Mouse (Mus musculus) lung, embryonic 16.5 days (tissue): ENCODE data around the gene Gmds. TPM values are rescaled to one million over a fixed set of nuclear protein-coding genes. Genes with fewer than 3 reads are reported as not detected.

Experiments
- ATAC-seq: fragments of 200-750 bp; cut with Nextera tagmentation; 2 replicates; pipeline ENCODE4 v1.8.0; 2017; ENCODE audit warnings: low read depth, mild to moderate bottlenecking, moderate library complexity
- H3K27ac ChIP-seq: fragments of 300-500 bp; sonication (generic); 2 replicates; pipeline ENCODE4 v1.5.1; 2014; ENCODE audit warnings: mild to moderate bottlenecking, control low read depth, low read length
- H3K27me3 ChIP-seq: fragments of 300-500 bp; sonication (generic); 2 replicates; pipeline ENCODE4 v1.6.1; 2014; ENCODE audit warnings: low read depth, low read length, mixed read lengths; ENCODE audit not compliant: control insufficient read depth, insufficient read depth
- H3K36me3 ChIP-seq: fragments of 300-500 bp; sonication (generic); 2 replicates; pipeline ENCODE4 v1.6.1; 2014; ENCODE audit warnings: low read length; ENCODE audit not compliant: control insufficient read depth, insufficient read depth
- H3K4me1 ChIP-seq: fragments of 300-500 bp; sonication (generic); replicated peaks from 2 replicates; pipeline ENCODE4 v1.6.1; 2014; ENCODE audit warnings: low read length, mixed read lengths; ENCODE audit not compliant: control insufficient read depth, insufficient read depth
- H3K4me2 ChIP-seq: fragments of 300-500 bp; sonication (generic); 2 replicates; pipeline ENCODE4 v1.6.1; 2014; ENCODE audit warnings: low read depth, low read length, control low read depth
- H3K4me3 ChIP-seq: fragments of 300-500 bp; sonication (generic); 2 replicates; pipeline ENCODE4 v1.5.1; 2014; ENCODE audit warnings: mild to moderate bottlenecking, low read length, control low read depth
- H3K9ac ChIP-seq: fragments of 300-500 bp; sonication (generic); 2 replicates; pipeline ENCODE4 v1.6.1; 2014; ENCODE audit warnings: low read length, control low read depth
- H3K9me3 ChIP-seq: fragments of 300-500 bp; sonication (generic); 2 replicates; pipeline ENCODE4 v1.6.1; 2016; ENCODE audit warnings: low read length; ENCODE audit not compliant: control insufficient read depth
- WGBS: fragments of 180-500 bp; shearing (Covaris S2); extraction: QIAGEN DNeasy Blood & Tissue Kit; methylation state at CpG from one replicate; pipeline ENCODE4 v1.1.7; 2014; 5-methylcytosine and 5-hydroxymethylcytosine counted together
- polyA plus RNA-seq: library from polyadenylated mRNA; unstranded; fragments of >200 nt; fragmentation: Nextera tagmentation; extraction: Ambion mirVana; gene quantifications from 2 replicates; pipeline ENCODE4 v1.2.1, GENCODE M21; 2015

Gmds gene
- polyA plus RNA-seq, 1 experiment from 2014 or later = 20.8 TPM

DNA sequence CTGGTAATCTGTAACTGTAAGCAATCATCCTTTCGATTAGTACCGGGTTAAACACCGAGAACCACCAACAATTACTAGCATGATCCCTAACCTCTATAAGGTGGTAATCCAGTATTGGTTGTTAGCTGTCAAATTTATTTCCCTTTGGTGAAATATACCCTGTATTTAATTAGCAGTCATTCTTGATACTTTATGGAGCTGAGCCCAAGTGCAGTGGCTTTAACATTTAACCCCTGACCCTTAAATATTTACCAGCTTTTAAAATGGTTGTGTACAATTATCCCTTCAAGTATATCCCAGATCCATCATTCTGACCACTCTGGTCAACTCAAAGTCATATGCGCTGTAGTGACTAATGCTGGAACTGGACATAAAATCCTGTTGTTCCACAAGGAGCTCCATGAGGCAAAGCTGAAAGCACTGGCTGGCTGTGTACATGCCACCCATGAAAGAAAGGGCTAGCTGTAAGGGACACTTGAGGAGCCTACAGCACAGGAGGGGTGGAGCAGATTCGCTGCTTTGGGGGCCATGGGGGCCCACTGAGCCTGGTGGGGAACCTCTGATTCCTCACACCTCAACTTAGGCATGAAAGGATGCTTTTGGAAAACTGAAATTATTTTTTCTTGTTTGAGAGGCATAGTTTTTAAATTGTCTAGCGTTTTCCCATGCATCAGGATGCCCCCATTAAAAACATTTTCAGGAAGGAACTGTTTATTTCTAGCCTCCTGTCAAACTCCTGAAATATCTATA lies 312.1 kb downstream of the Gmds start:
- H3K4me3 ChIP-seq = no peak overlapping the region

DNA sequence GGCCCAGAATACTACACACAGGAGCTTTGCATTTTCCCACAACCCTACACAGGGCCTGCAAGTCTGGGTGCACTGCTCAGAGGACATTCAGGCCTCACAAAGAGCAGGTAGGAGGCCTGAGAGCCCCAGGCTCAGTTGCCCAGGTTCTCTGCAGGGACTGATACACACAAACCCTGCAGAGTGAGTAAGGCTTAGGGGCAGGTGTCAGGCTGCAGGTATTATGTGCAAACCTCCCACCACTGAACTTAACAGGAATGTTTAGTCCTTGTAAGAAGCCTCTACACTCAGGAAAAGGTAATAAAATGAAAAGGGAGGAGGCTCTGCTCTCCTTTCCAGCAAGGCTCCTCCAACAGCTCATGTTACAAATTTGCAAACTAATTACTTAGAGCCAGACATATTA lies 313.7 kb downstream of the Gmds start:
- Histone ChIP-seq H3K27me3 (no peaks in the 10 kb centered on the region), H3K4me3 (no peak overlapping the region), H3K4me1 (no peaks in the 10 kb centered on the region), H3K9ac (no peak overlapping the region), H3K9me3 (no peaks in the 10 kb centered on the region), H3K36me3 (no peaks in the 10 kb centered on the region), H3K4me2 (no peak overlapping the region), H3K27ac (no peak overlapping the region)
- ATAC-seq = no peak

More for the DNA sequence above, 312.1 kb downstream of the Gmds start:
- Histone ChIP-seq H3K27me3 (no peaks in the 10 kb centered on the region), H3K4me1 (no peaks in the 10 kb centered on the region), H3K27ac (no peak overlapping the region), H3K4me2 (no peak overlapping the region), H3K36me3 (no peaks in the 10 kb centered on the region), H3K9ac (no peak overlapping the region), H3K9me3 (no peaks in the 10 kb centered on the region)
- no peak for ATAC-seq
- 74% methylated on average over 6 of the region's 6 CpGs for WGBS

DNA sequence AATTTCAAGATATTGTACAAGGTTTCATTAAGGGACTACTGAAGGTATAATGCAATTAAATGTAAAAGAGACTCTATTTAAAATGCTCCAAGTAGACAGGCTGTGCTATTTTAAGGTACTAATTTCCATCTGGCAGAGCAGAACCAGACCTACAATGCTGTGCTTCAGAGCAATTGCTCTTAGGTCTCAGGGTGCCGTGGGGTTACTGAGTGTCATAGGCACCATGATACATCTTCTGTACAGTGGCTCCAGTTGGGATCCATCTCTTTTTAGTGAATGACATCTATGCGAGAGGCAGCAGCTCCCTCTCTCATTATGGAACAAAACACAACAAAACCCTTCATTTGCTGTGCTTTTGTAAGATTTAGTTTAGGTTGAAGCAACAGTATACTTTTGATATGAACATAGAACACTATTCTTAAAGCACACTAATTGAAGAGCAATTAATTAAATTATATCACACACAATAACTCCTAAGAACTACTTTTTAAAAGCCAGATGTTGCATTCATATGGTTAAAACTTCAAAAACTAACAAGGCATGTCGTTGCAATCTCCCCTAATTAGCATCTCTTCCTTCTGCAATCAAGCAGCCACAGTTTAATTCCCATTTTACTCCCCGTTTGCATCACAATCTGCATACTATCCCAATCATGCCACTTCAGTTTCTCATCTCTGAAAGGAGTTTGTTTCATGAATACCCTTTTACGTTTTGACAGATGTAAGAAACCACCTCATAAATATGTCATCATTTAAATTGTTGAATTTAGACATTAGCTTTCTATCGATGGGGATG lies 317.9 kb downstream of the Gmds start:
- Histone ChIP-seq H3K9ac (no peak overlapping the region), H3K4me2 (no peak overlapping the region), H3K27me3 (no peaks in the 10 kb centered on the region), H3K4me3 (no peak overlapping the region), H3K27ac (no peak overlapping the region), H3K36me3 (no peaks in the 10 kb centered on the region), H3K9me3 (no peaks in the 10 kb centered on the region), H3K4me1 (peaks cover 9% of the 10 kb centered on the region; the same call in 1 of the 2 replicates)
- WGBS = 47% methylated on average over 6 of the region's 6 CpGs
- no peak for ATAC-seq

DNA sequence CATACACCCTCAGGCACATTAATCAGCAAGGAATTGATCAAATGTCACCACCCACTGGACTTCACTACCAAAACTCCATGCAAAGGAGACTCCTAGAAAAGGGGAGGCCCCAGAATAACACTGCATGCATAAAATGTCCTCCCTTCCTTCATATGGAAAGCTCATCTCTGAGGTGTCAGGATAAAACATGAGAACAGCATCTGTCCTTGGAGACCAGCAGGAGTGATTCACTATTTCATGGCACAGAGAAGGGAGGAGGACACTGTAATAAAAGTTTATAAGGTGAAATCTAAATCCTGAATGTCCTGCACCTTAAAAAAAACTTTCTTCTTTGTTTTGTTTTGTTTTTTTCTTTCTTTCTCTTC lies 319.3 kb downstream of the Gmds start:
- H3K9ac ChIP-seq = no peak overlapping the region
- no peaks in the 10 kb centered on the region for H3K36me3 ChIP-seq
- no peaks in the 10 kb centered on the region; the same call in 1 of the 2 replicates for H3K27me3 ChIP-seq
- no peak overlapping the region for H3K27ac ChIP-seq
- H3K4me3 ChIP-seq = no peak overlapping the region
- H3K4me2 ChIP-seq = no peak overlapping the region
- H3K9me3 ChIP-seq = no peaks in the 10 kb centered on the region
- peaks cover 9% of the 10 kb centered on the region; the same call in 1 of the 2 replicates for H3K4me1 ChIP-seq
- ATAC-seq = peak; percentile 37; the same call in 1 of the 2 replicates

DNA sequence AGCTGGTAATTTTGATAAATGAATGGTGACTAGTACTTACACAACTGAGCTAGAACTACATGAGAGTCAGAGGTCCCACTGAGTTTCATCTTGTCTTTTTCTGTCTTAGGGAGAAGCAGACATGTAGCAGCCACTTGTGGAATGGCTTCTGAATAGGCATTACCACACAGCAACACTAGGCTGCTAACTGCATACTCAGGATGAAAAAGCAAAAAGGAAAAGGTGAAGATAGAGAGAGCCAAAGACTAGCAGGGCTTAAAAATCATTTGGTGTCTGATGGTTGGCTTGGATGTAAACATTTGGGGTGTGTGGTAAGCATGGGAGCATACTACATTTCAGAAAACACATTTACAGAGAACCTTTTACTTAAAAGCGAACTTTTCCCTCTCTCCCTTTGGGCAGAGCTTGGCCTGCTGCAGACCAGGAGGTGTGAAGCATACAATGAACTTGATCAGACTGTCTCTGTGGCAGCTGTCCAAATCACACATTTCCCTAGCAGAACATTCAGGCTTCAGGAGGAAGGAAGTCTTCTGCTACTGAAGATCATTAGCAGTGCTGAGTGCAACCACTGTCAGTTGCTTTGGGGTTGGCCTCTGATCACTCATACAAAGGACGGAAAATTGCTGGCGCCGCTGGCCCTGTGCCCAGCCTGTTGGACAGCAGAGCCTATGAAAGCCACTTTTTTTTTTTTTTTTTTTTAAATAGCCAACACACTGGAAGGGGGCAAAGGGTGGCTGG lies 319.9 kb downstream of the Gmds start:
- Histone ChIP-seq H3K36me3 (no peaks in the 10 kb centered on the region), H3K4me2 (no peak overlapping the region), H3K27me3 (no peaks in the 10 kb centered on the region; the same call in 1 of the 2 replicates), H3K9ac (no peak overlapping the region), H3K4me3 (no peak overlapping the region), H3K27ac (peak overlapping the region; percentile 20; the same call in 1 of the 2 replicates), H3K4me1 (peaks cover 9% of the 10 kb centered on the region; the same call in 1 of the 2 replicates), H3K9me3 (no peaks in the 10 kb centered on the region)
- 18% methylated on average over 4 of the region's 4 CpGs for WGBS
- peak; percentile 97 for ATAC-seq

DNA sequence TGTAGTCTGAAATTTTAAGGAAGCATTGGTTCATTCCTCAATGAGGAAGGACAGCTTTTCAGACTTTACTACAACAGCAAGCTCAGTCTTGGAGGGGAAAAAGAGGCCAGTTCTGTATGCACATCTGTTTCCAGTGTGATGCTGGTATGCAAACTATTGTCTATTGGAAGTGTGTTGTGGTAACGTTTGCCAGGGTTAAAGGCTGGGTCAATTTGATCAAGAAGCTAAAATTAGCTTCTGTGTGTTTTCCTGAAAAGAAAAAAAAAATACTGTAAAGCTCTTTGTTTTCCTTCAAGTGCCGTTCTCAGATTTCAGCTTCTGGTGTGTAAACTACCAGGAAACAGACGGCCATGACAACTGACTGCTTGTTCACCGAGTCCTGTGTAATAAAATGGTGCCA lies 329.7 kb downstream of the Gmds start:
- Histone ChIP-seq H3K36me3 (no peaks in the 10 kb centered on the region), H3K4me2 (no peak overlapping the region), H3K9me3 (no peaks in the 10 kb centered on the region), H3K4me3 (no peak overlapping the region), H3K4me1 (peaks cover 2% of the 10 kb centered on the region; the same call in 1 of the 2 replicates), H3K27ac (no peak overlapping the region), H3K9ac (no peak overlapping the region), H3K27me3 (no peaks in the 10 kb centered on the region)
- ATAC-seq = no peak
- WGBS = 12% methylated on average over 4 of the region's 4 CpGs

DNA sequence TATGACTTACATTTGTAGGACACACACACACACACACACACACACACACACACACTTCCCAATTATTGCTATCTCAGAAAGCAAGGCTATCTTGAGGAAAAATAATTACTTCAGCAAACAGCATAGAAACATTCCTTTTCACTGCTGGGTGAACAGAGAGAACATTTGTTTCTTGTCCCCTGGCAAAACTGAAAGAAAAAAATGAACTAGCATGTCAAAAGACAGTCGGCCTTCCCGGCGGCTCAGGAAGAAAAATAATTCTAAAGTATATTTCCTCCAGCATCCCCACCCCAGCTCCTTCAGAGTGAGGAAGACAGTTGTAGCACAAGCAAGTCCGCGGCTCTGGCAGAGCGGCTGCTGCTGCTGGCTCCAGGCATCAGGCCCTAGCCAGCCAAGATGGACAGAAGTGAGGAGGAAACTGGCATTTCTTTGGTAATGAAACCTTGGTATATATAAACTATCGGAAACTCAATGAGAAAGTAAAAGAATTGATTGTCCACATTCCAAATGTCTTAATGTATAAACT lies 330.4 kb downstream of the Gmds start:
- H3K36me3 ChIP-seq = no peaks in the 10 kb centered on the region
- H3K27me3 ChIP-seq = no peaks in the 10 kb centered on the region
- H3K9me3 ChIP-seq = no peaks in the 10 kb centered on the region
- peaks cover 2% of the 10 kb centered on the region; the same call in 1 of the 2 replicates for H3K4me1 ChIP-seq
- H3K27ac ChIP-seq = no peak overlapping the region; the same call in 1 of the 2 replicates
- peak; percentile 41; the same call in 1 of the 2 replicates for ATAC-seq
- H3K9ac ChIP-seq = no peak overlapping the region
- H3K4me3 ChIP-seq = no peak overlapping the region
- H3K4me2 ChIP-seq = peak overlapping the region; percentile 30; the same call in 1 of the 2 replicates
- WGBS = 22% methylated on average over 7 of the region's 7 CpGs

DNA sequence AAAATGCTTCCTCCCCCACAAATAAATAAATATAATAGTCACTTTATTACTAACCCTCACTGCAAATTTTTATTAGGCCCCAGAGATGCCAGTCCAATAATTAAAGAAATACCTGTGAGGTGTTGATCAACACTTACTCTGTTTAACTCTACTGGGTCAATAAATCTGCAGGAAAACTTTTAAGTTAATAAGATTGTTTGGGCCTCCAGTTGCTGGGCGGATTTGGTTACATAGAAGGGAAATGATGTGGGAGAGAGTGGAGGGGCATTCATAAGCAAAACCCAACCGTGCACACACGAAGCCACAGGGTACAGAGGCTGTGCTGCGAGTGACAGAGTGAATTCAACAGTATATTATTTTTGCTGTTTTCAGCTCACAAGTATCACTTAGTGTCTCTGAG lies 345.1 kb downstream of the Gmds start:
- no peak overlapping the region for H3K4me3 ChIP-seq
- WGBS = 73% methylated on average over 4 of the region's 4 CpGs
- no peak for ATAC-seq

More for the DNA sequence above, 345.1 kb downstream of the Gmds start:
- Histone ChIP-seq H3K4me2 (no peak overlapping the region), H3K9ac (no peak overlapping the region), H3K4me1 (no peaks in the 10 kb centered on the region), H3K9me3 (peaks cover 4% of the 10 kb centered on the region; the same call in 1 of the 2 replicates), H3K27me3 (no peaks in the 10 kb centered on the region), H3K27ac (no peak overlapping the region), H3K36me3 (no peaks in the 10 kb centered on the region)
